Comparison of ENCODE assay signal across 8 mouse cellular contexts in the genomic region with DNA sequence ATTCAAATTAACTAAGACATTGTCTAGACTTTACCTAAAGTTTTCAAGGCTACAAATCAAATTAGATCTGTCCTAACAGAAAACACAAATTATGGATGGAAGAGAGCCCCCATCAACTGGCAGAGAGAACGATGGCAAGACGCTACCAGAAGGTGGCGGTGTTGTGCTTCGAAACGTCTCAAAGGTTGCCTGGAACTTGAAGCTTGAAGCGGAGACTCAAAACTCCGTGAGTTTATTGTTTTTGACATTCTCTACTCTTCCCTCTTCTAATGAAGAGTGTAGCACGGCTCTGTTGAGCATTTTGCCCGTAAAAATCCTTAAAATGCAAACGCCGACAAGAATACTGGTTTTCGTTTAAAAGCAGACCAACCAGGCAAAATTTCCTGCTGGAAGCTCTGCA.
DNase-seq lines count a peak whose midpoint lies in the region; ATAC-seq and TF ChIP-seq lines count a peak whose summit lies in the region.

No protein-coding gene starts in this region.

- no peak overlapping the region for H3K27ac ChIP-seq in heart, embryonic 13.5 days (replicated peaks)
- no peak overlapping the region for H3K27ac ChIP-seq in kidney, postnatal 0 days
- no peak overlapping the region for H3K27ac ChIP-seq in liver, embryonic 12.5 days
- H3K27ac ChIP-seq in stomach, embryonic 15.5 days, result no peak overlapping the region

- no peaks in the 10 kb centered on the region for H3K27me3 ChIP-seq in heart, embryonic 13.5 days (replicated peaks)
- no peaks in the 10 kb centered on the region for H3K27me3 ChIP-seq in kidney, postnatal 0 days (ENCODE audit: insufficient read depth, low read length)
- no peaks in the 10 kb centered on the region for H3K27me3 ChIP-seq in liver, embryonic 12.5 days (replicated peaks)
- H3K27me3 ChIP-seq in stomach, embryonic 15.5 days (replicated peaks), result no peaks in the 10 kb centered on the region

- peak overlapping the region; percentile 46 for H3K4me3 ChIP-seq in heart, embryonic 13.5 days
- H3K4me3 ChIP-seq in kidney, postnatal 0 days (replicated peaks; ENCODE audit: low read depth, low read length), result peak overlapping the region; percentile 24
- peak overlapping the region; percentile 22; the same call in 1 of the 2 replicates for H3K4me3 ChIP-seq in liver, embryonic 12.5 days
- H3K4me3 ChIP-seq in stomach, embryonic 15.5 days (replicated peaks), result peak overlapping the region; percentile 26

- peaks cover 6% of the 10 kb centered on the region; the same call in 1 of the 2 replicates for H3K9me3 ChIP-seq in heart, embryonic 13.5 days
- no peaks in the 10 kb centered on the region for H3K9me3 ChIP-seq in kidney, postnatal 0 days (replicated peaks; ENCODE audit: low read length)
- H3K9me3 ChIP-seq in liver, embryonic 12.5 days (replicated peaks), result no peaks in the 10 kb centered on the region
- no peaks in the 10 kb centered on the region for H3K9me3 ChIP-seq in stomach, embryonic 15.5 days

- peaks cover 15% of the 10 kb centered on the region for H3K4me1 ChIP-seq in heart, embryonic 13.5 days
- no peaks in the 10 kb centered on the region for H3K4me1 ChIP-seq in kidney, postnatal 0 days (replicated peaks; ENCODE audit: insufficient read depth, low read length)
- peaks cover 8% of the 10 kb centered on the region for H3K4me1 ChIP-seq in liver, embryonic 12.5 days
- H3K4me1 ChIP-seq in stomach, embryonic 15.5 days, result no peaks in the 10 kb centered on the region

- H3K9ac ChIP-seq in heart, embryonic 13.5 days, result peak overlapping the region; percentile 75
- H3K9ac ChIP-seq in kidney, postnatal 0 days (ENCODE audit: low read depth, low read length), result no peak overlapping the region
- H3K9ac ChIP-seq in liver, embryonic 12.5 days, result no peak overlapping the region
- H3K9ac ChIP-seq in stomach, embryonic 15.5 days, result no peak overlapping the region

- 3% methylated on average over 12 of the region's 12 CpGs for WGBS in heart, embryonic 13.5 days
- 3% methylated on average over 12 of the region's 12 CpGs for WGBS in kidney, postnatal 0 days
- 3% methylated on average over 12 of the region's 12 CpGs for WGBS in liver, embryonic 12.5 days (ENCODE audit: insufficient replicate concordance)
- WGBS in stomach, embryonic 15.5 days, result 2% methylated on average over 12 of the region's 12 CpGs

- DNase-seq in B cell, adult 2 months, result peak; percentile 70 to 73
- peak; percentile 83 for DNase-seq in brain, adult 2 months (ENCODE audit: low read depth, low spot score)
- DNase-seq in kidney, postnatal 0 days (ENCODE audit: low spot score), result peak; percentile 92
- DNase-seq in natural killer cell, adult 2 months (ENCODE audit: low spot score in 2 of 2), result peak; percentile 43 to 53

- H3K36me3 ChIP-seq in heart, embryonic 13.5 days, result no peaks in the 10 kb centered on the region
- no peaks in the 10 kb centered on the region for H3K36me3 ChIP-seq in kidney, postnatal 0 days (ENCODE audit: insufficient read depth, low read length)
- no peaks in the 10 kb centered on the region for H3K36me3 ChIP-seq in liver, embryonic 12.5 days
- H3K36me3 ChIP-seq in stomach, embryonic 15.5 days, result no peaks in the 10 kb centered on the region

- H3K4me2 ChIP-seq in heart, embryonic 13.5 days, result peak overlapping the region; percentile 71
- peak overlapping the region; percentile 53 for H3K4me2 ChIP-seq in kidney, postnatal 0 days (ENCODE audit: low read length)
- H3K4me2 ChIP-seq in liver, embryonic 12.5 days, result peak overlapping the region; percentile 55
- peak overlapping the region; percentile 60 for H3K4me2 ChIP-seq in stomach, embryonic 15.5 days

- peak; percentile 93 for TF ChIP-seq CTCF in kidney, postnatal 0 days (IDR thresholded peaks at IDR 0.05; ENCODE audit: low read depth)

- peak; percentile 69; the same call in 1 of the 2 replicates for ATAC-seq in erythroblast, adult 5-6 weeks (replicated peaks; ENCODE audit: low FRiP score, poor library complexity, severe bottlenecking)
- ATAC-seq in heart, embryonic 13.5 days (ENCODE audit: extremely low read depth, insufficient number of reproducible peaks, low FRiP score, low TSS enrichment), result no peak
- no peak for ATAC-seq in kidney, postnatal 0 days (replicated peaks; ENCODE audit: low FRiP score, low read depth)
- ATAC-seq in liver, embryonic 12.5 days, result no peak
- ATAC-seq in stomach, embryonic 15.5 days (ENCODE audit: insufficient read depth, low FRiP score, low read depth), result no peak
